Mouse (Mus musculus): ENCODE results near the gene Gm10217. TPM values are rescaled to one million over a fixed set of nuclear protein-coding genes. Genes with fewer than 3 reads are reported as not detected.

Gm10217 gene
- polyA plus RNA-seq, 1 experiment from 2014 or later: not detected

GRCm38 (mm10) chr8:9886714-9887113 is 22.7 kb downstream of the Gm10217 start:
- no peak for ATAC-seq (ENCODE audit: insufficient number of reproducible peaks, low FRiP score, low TSS enrichment, low read depth)
- 81% methylated on average over 4 of the region's 4 CpGs for WGBS

GRCm38 (mm10) chr8:9899199-9899598 is 35.1 kb downstream of the Gm10217 start:
- Histone ChIP-seq H3K4me3 (ENCODE audit: low read depth, low read length) (no peak overlapping the region), H3K27me3 (ENCODE audit: control insufficient read depth, insufficient read depth, low read length) (no peaks in the 10 kb centered on the region), H3K27ac (replicated peaks; ENCODE audit: low read depth, low read length) (no peak overlapping the region), H3K9ac (ENCODE audit: low read length) (no peak overlapping the region), H3K9me3 (ENCODE audit: control insufficient read depth, low read length) (no peaks in the 10 kb centered on the region), H3K36me3 (ENCODE audit: control insufficient read depth, insufficient read depth, low read length) (no peaks in the 10 kb centered on the region), H3K4me1 (ENCODE audit: control insufficient read depth, insufficient read depth, low read length) (no peaks in the 10 kb centered on the region; the same call in 1 of the 2 replicates), H3K4me2 (ENCODE audit: low read depth, severe bottlenecking) (no peak overlapping the region)
- DNase-seq (ENCODE audit: low spot score): no peak
- ATAC-seq (ENCODE audit: insufficient number of reproducible peaks, low FRiP score, low TSS enrichment, low read depth): no peak
- WGBS: 84% methylated on average over 2 of the region's 2 CpGs

More at GRCm38 (mm10) chr8:9886714-9887113, 22.7 kb downstream of the Gm10217 start:
- no peaks in the 10 kb centered on the region for H3K36me3 ChIP-seq (ENCODE audit: control insufficient read depth, insufficient read depth, low read length)
- no peak overlapping the region for H3K4me3 ChIP-seq (ENCODE audit: low read depth, low read length)
- no peaks in the 10 kb centered on the region for H3K4me1 ChIP-seq (ENCODE audit: control insufficient read depth, insufficient read depth, low read length)
- DNase-seq (ENCODE audit: low spot score): no peak
- H3K4me2 ChIP-seq (ENCODE audit: low read depth, severe bottlenecking): no peak overlapping the region
- H3K27ac ChIP-seq (replicated peaks; ENCODE audit: low read depth, low read length): no peak overlapping the region
- no peaks in the 10 kb centered on the region for H3K27me3 ChIP-seq (ENCODE audit: control insufficient read depth, insufficient read depth, low read length)
- H3K9ac ChIP-seq (ENCODE audit: low read length): no peak overlapping the region
- H3K9me3 ChIP-seq (ENCODE audit: control insufficient read depth, low read length): no peaks in the 10 kb centered on the region

- WGBS: 57% methylated on average over 3 of the region's 3 CpGs
- Histone ChIP-seq H3K4me1 (ENCODE audit: control insufficient read depth, insufficient read depth, low read length) (no peaks in the 10 kb centered on the region; the same call in 1 of the 2 replicates), H3K9me3 (ENCODE audit: control insufficient read depth, low read length) (no peaks in the 10 kb centered on the region), H3K9ac (ENCODE audit: low read length) (no peak overlapping the region), H3K27ac (replicated peaks; ENCODE audit: low read depth, low read length) (no peak overlapping the region), H3K27me3 (ENCODE audit: control insufficient read depth, insufficient read depth, low read length) (no peaks in the 10 kb centered on the region), H3K36me3 (ENCODE audit: control insufficient read depth, insufficient read depth, low read length) (no peaks in the 10 kb centered on the region), H3K4me2 (ENCODE audit: low read depth, severe bottlenecking) (no peak overlapping the region), H3K4me3 (ENCODE audit: low read depth, low read length) (no peak overlapping the region)
- DNase-seq (ENCODE audit: low spot score) (peak; percentile 47), ATAC-seq (ENCODE audit: insufficient number of reproducible peaks, low FRiP score, low TSS enrichment, low read depth) (peak; percentile 39; the same call in 1 of the 2 replicates)
Observed at GRCm38 (mm10) chr8:9899673-9900072, 35.6 kb downstream of the Gm10217 start.

Other genes with a start within 250 kb of the Gm10217 start
- gene Fam155a, start 93.1 kb upstream of the Gm10217 start, polyA plus RNA-seq (2014; fragmentation: Nextera tagmentation; extraction: Ambion mirVana): 0.15 and 0.33 TPM in 2 replicates
- gene Lig4, start 113.4 kb downstream of the Gm10217 start, polyA plus RNA-seq (2014; fragmentation: Nextera tagmentation; extraction: Ambion mirVana): 8.0 and 8.7 TPM in 2 replicates
- 19.4 and 20.7 TPM in 2 replicates for gene Abhd13, start 113.5 kb downstream of the Gm10217 start, polyA plus RNA-seq (2014; fragmentation: Nextera tagmentation; extraction: Ambion mirVana)
- gene Tnfsf13b, start 142.2 kb downstream of the Gm10217 start, polyA plus RNA-seq (2014; fragmentation: Nextera tagmentation; extraction: Ambion mirVana): 0.10 and 0.17 TPM in 2 replicates